Mouse (Mus musculus): ENCODE data around the gene Doc2a. TPM values are rescaled to one million over a fixed set of nuclear protein-coding genes. Genes with fewer than 3 reads are reported as not detected.
"Not testable (repeated sequence)": the region's sequence is repeated elsewhere in the genome, so short reads cannot be mapped to it uniquely, and the experiment has no call there.

The Doc2a gene
- polyA plus RNA-seq, 1 experiment from 2014 or later: 0.37 TPM

- not testable (repeated sequence) for H3K36me3 ChIP-seq (ENCODE audit: control insufficient read depth, insufficient read depth, low read length); H3K4me2 ChIP-seq (ENCODE audit: low read depth, low read length); H3K4me1 ChIP-seq (ENCODE audit: control insufficient read depth, insufficient read depth, low read length); H3K9ac ChIP-seq (ENCODE audit: low read depth, low read length); ATAC-seq; H3K27ac ChIP-seq (ENCODE audit: low read length); H3K4me3 ChIP-seq (ENCODE audit: low read length); H3K27me3 ChIP-seq (replicated peaks; ENCODE audit: control insufficient read depth, insufficient read depth, low read length); H3K9me3 ChIP-seq (ENCODE audit: control insufficient read depth, low read length)
- WGBS: 92% methylated on average over 7 of the region's 9 CpGs
Observed at GRCm38 (mm10) chr7:126899781-126900180, 52.6 kb downstream of the Doc2a start.

Other genes starting within 250 kb of the Doc2a start
- gene Nupr1, start 216.6 kb upstream of the Doc2a start, polyA plus RNA-seq (2015; fragmentation: Nextera tagmentation; extraction: Ambion mirVana): 70.8 and 73.3 TPM in 2 replicates
- gene Sgf29, start 198.1 kb upstream of the Doc2a start, polyA plus RNA-seq (2015; fragmentation: Nextera tagmentation; extraction: Ambion mirVana): 42.7 and 49.8 TPM in 2 replicates
- gene Sult1a1, start 171.0 kb upstream of the Doc2a start, polyA plus RNA-seq (2015; fragmentation: Nextera tagmentation; extraction: Ambion mirVana): 7.5 and 7.6 TPM in 2 replicates
- gene Bola2, start 152.0 kb upstream of the Doc2a start, polyA plus RNA-seq (2015; fragmentation: Nextera tagmentation; extraction: Ambion mirVana): 111 and 112 TPM in 2 replicates
- gene Slx1b, start 151.6 kb upstream of the Doc2a start, polyA plus RNA-seq (2015; fragmentation: Nextera tagmentation; extraction: Ambion mirVana): 8.3 and 8.9 TPM in 2 replicates
- 38.0 and 38.7 TPM in 2 replicates for gene Coro1a, start 139.6 kb upstream of the Doc2a start, polyA plus RNA-seq (2015; fragmentation: Nextera tagmentation; extraction: Ambion mirVana)
- 122 and 126 TPM in 2 replicates for gene Mapk3, start 87.8 kb upstream of the Doc2a start, polyA plus RNA-seq (2015; fragmentation: Nextera tagmentation; extraction: Ambion mirVana)
- 1.4 and 2.1 TPM in 2 replicates for gene Gdpd3, start 81.1 kb upstream of the Doc2a start, polyA plus RNA-seq (2015; fragmentation: Nextera tagmentation; extraction: Ambion mirVana)
- 59.5 and 61.5 TPM in 2 replicates for gene Ypel3, start 70.5 kb upstream of the Doc2a start, polyA plus RNA-seq (2015; fragmentation: Nextera tagmentation; extraction: Ambion mirVana)
- gene Tbx6, start 65.9 kb upstream of the Doc2a start, polyA plus RNA-seq (2015; fragmentation: Nextera tagmentation; extraction: Ambion mirVana): 0.36 and 0.37 TPM in 2 replicates
- 213 and 215 TPM in 2 replicates for gene Ppp4c, start 54.9 kb upstream of the Doc2a start, polyA plus RNA-seq (2015; fragmentation: Nextera tagmentation; extraction: Ambion mirVana)
- gene Fam57b, start 49.7 kb upstream of the Doc2a start, polyA plus RNA-seq (2015; fragmentation: Nextera tagmentation; extraction: Ambion mirVana): 1.0 and 1.4 TPM in 2 replicates
- not detected in 2 replicates for gene 4930451I11Rik, start 15.8 kb upstream of the Doc2a start, polyA plus RNA-seq (2015; fragmentation: Nextera tagmentation; extraction: Ambion mirVana)
- gene Hirip3, start 14.6 kb downstream of the Doc2a start, polyA plus RNA-seq (2015; fragmentation: Nextera tagmentation; extraction: Ambion mirVana): 18.3 and 24.8 TPM in 2 replicates
- gene Ino80e, start 15.0 kb downstream of the Doc2a start, polyA plus RNA-seq (2015; fragmentation: Nextera tagmentation; extraction: Ambion mirVana): 62.3 and 64.0 TPM in 2 replicates
- 27.6 and 28.6 TPM in 2 replicates for gene Taok2, start 37.3 kb downstream of the Doc2a start, polyA plus RNA-seq (2015; fragmentation: Nextera tagmentation; extraction: Ambion mirVana)
- 34.1 and 35.4 TPM in 2 replicates for gene Tmem219, start 75.5 kb downstream of the Doc2a start, polyA plus RNA-seq (2015; fragmentation: Nextera tagmentation; extraction: Ambion mirVana)
- gene Kctd13, start 81.5 kb downstream of the Doc2a start, polyA plus RNA-seq (2015; fragmentation: Nextera tagmentation; extraction: Ambion mirVana): 10.9 and 11.2 TPM in 2 replicates
- 0.31 and 0.56 TPM in 2 replicates for gene Asphd1, start 102.2 kb downstream of the Doc2a start, polyA plus RNA-seq (2015; fragmentation: Nextera tagmentation; extraction: Ambion mirVana)
- gene Sez6l2, start 103.1 kb downstream of the Doc2a start, polyA plus RNA-seq (2015; fragmentation: Nextera tagmentation; extraction: Ambion mirVana): 1.5 and 1.7 TPM in 2 replicates
- 167 TPM in 2 replicates for gene Cdipt, start 128.5 kb downstream of the Doc2a start, polyA plus RNA-seq (2015; fragmentation: Nextera tagmentation; extraction: Ambion mirVana)
- 1.3 and 1.6 TPM in 2 replicates for gene Cdiptos, start 128.7 kb downstream of the Doc2a start, polyA plus RNA-seq (2015; fragmentation: Nextera tagmentation; extraction: Ambion mirVana)
- 73.7 and 84.9 TPM in 2 replicates for gene Mvp, start 167.2 kb downstream of the Doc2a start, polyA plus RNA-seq (2015; fragmentation: Nextera tagmentation; extraction: Ambion mirVana)
- 0.78 and 2.5 TPM in 2 replicates for gene Pagr1b, start 169.1 kb downstream of the Doc2a start, polyA plus RNA-seq (2015; fragmentation: Nextera tagmentation; extraction: Ambion mirVana)
- 69.8 and 82.7 TPM in 2 replicates for gene Pagr1a, start 169.9 kb downstream of the Doc2a start, polyA plus RNA-seq (2015; fragmentation: Nextera tagmentation; extraction: Ambion mirVana)
- 21.9 and 23.5 TPM in 2 replicates for gene Gm42742, start 173.7 kb downstream of the Doc2a start, polyA plus RNA-seq (2015; fragmentation: Nextera tagmentation; extraction: Ambion mirVana)
- gene Prrt2, start 173.8 kb downstream of the Doc2a start, polyA plus RNA-seq (2015; fragmentation: Nextera tagmentation; extraction: Ambion mirVana): 2.9 and 3.8 TPM in 2 replicates
- gene Maz, start 179.6 kb downstream of the Doc2a start, polyA plus RNA-seq (2015; fragmentation: Nextera tagmentation; extraction: Ambion mirVana): 35.7 and 42.1 TPM in 2 replicates
- gene Kif22, start 195.1 kb downstream of the Doc2a start, polyA plus RNA-seq (2015; fragmentation: Nextera tagmentation; extraction: Ambion mirVana): 87.5 and 100 TPM in 2 replicates
- 37.2 and 69.9 TPM in 2 replicates for gene Zg16, start 239.9 kb downstream of the Doc2a start, polyA plus RNA-seq (2015; fragmentation: Nextera tagmentation; extraction: Ambion mirVana)
- gene AI467606, start 243.9 kb downstream of the Doc2a start, polyA plus RNA-seq (2015; fragmentation: Nextera tagmentation; extraction: Ambion mirVana): 7.4 and 7.7 TPM in 2 replicates

Measured in intestine, embryonic 16.5 days (tissue).